Mouse (Mus musculus): Measurements from ENCODE around the gene Spata1. TPM values are rescaled to one million over a fixed set of nuclear protein-coding genes. Genes with fewer than 3 reads are reported as not detected.

Spata1 gene
- polyA plus RNA-seq, 2 experiments = 6.4 to 13.8 TPM

DNA sequence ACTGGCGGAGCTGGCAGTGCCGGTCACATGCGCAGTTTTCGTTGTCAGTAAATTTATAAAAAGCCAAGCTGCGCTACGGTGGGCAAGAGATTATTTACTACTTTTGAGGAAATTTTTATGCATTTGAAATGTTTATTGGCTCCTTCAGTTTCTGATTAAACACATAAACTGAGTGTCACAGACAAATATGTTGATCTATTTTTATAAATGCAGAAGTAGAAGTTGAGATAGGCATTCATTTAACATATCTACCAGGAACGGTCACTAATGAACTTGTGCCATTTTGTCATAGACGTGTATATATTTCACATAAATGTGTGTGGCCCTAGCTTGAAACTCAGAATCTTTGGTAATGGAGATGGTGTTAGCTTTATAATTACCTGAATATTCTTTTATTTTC lies 81.7 kb downstream of the Spata1 start:
- Histone ChIP-seq H3K36me3 (ENCODE audit: control insufficient read depth, insufficient read depth, low read length) (peaks cover 34% of the 10 kb centered on the region), H3K9me3 (ENCODE audit: control insufficient read depth, low read length) (no peaks in the 10 kb centered on the region), H3K27me3 (ENCODE audit: control insufficient read depth, insufficient read depth, low read length) (no peaks in the 10 kb centered on the region), H3K4me1 (ENCODE audit: control insufficient read depth, insufficient read depth, low read length) (no peaks in the 10 kb centered on the region; the same call in 1 of the 2 replicates), H3K4me3 (replicated peaks; ENCODE audit: low read length) (no peak overlapping the region), H3K27ac (replicated peaks; ENCODE audit: low read depth, low read length) (no peak overlapping the region), H3K4me2 (replicated peaks; ENCODE audit: low read depth, low read length, severe bottlenecking) (no peak overlapping the region), H3K9ac (ENCODE audit: low read depth, low read length, severe bottlenecking) (no peak overlapping the region)
- DNase-seq (ENCODE audit: low spot score) (no peak), ATAC-seq (ENCODE audit: low FRiP score, low read depth) (no peak)
- 95% methylated on average over 8 of the region's 8 CpGs for WGBS
- no peak for TF ChIP-seq POLR2A (IDR thresholded peaks at IDR 0.05; ENCODE audit: borderline replicate concordance, extremely low read depth, insufficient read depth, insufficient read length)

GRCm38 (mm10) chr3:146414555-146414954 lies 85.0 kb downstream of the Spata1 start:
- Histone ChIP-seq H3K4me2 (replicated peaks; ENCODE audit: low read depth, low read length, severe bottlenecking) (no peak overlapping the region), H3K4me1 (ENCODE audit: control insufficient read depth, insufficient read depth, low read length) (no peaks in the 10 kb centered on the region), H3K4me3 (replicated peaks; ENCODE audit: low read length) (no peak overlapping the region), H3K27me3 (ENCODE audit: control insufficient read depth, insufficient read depth, low read length) (no peaks in the 10 kb centered on the region), H3K9me3 (ENCODE audit: control insufficient read depth, low read length) (no peaks in the 10 kb centered on the region), H3K36me3 (ENCODE audit: control insufficient read depth, insufficient read depth, low read length) (peaks cover 18% of the 10 kb centered on the region), H3K9ac (ENCODE audit: low read depth, low read length, severe bottlenecking) (no peak overlapping the region), H3K27ac (replicated peaks; ENCODE audit: low read depth, low read length) (no peak overlapping the region)
- DNase-seq (ENCODE audit: low spot score) = no peak
- ATAC-seq (ENCODE audit: low FRiP score, low read depth) = no peak
- 96% methylated on average over 12 of the region's 12 CpGs for WGBS
- TF ChIP-seq POLR2A (IDR thresholded peaks at IDR 0.05; ENCODE audit: borderline replicate concordance, extremely low read depth, insufficient read depth, insufficient read length) = no peak

- ATAC-seq (ENCODE audit: low FRiP score, low read depth) = no peak
Observed at GRCm38 (mm10) chr3:146413992-146414391, 85.6 kb downstream of the Spata1 start.

DNA sequence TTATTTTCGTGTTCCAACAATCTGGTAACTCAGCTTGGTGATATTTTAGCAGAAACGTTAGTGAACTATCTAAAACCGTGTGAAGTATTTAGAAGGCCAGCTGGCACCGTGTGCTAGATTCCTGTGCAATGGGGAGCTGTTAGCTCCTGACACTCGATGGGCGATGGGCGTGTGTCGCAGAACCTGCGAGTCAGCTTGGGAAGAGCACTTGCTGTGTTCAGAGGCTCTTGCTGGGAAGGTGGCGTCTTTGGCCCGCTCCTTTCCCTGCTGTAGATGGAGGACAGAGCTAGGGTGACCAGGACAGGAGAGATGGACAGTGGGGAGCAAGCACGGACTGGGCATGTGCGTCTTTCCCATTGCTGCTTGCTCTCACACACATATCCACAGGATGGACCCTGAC lies 86.5 kb downstream of the Spata1 start:
- ATAC-seq (ENCODE audit: low FRiP score, low read depth) (no peak), DNase-seq (ENCODE audit: low spot score) (no peak)
- Histone ChIP-seq H3K4me1 (ENCODE audit: control insufficient read depth, insufficient read depth, low read length) (no peaks in the 10 kb centered on the region), H3K4me2 (replicated peaks; ENCODE audit: low read depth, low read length, severe bottlenecking) (no peak overlapping the region), H3K36me3 (ENCODE audit: control insufficient read depth, insufficient read depth, low read length) (peaks cover 5% of the 10 kb centered on the region), H3K27ac (replicated peaks; ENCODE audit: low read depth, low read length) (no peak overlapping the region), H3K9ac (ENCODE audit: low read depth, low read length, severe bottlenecking) (no peak overlapping the region), H3K4me3 (replicated peaks; ENCODE audit: low read length) (no peak overlapping the region), H3K27me3 (ENCODE audit: control insufficient read depth, insufficient read depth, low read length) (no peaks in the 10 kb centered on the region), H3K9me3 (ENCODE audit: control insufficient read depth, low read length) (no peaks in the 10 kb centered on the region)
- WGBS = 87% methylated on average over 13 of the region's 13 CpGs
- no peak for TF ChIP-seq POLR2A (IDR thresholded peaks at IDR 0.05; ENCODE audit: borderline replicate concordance, extremely low read depth, insufficient read depth, insufficient read length)

More at GRCm38 (mm10) chr3:146413992-146414391, 85.6 kb downstream of the Spata1 start:
- no peaks in the 10 kb centered on the region for H3K27me3 ChIP-seq (ENCODE audit: control insufficient read depth, insufficient read depth, low read length)
- peaks cover 12% of the 10 kb centered on the region for H3K36me3 ChIP-seq (ENCODE audit: control insufficient read depth, insufficient read depth, low read length)
- 97% methylated on average over 4 of the region's 4 CpGs for WGBS
- H3K9me3 ChIP-seq (ENCODE audit: control insufficient read depth, low read length) = no peaks in the 10 kb centered on the region
- no peak for TF ChIP-seq POLR2A (IDR thresholded peaks at IDR 0.05; ENCODE audit: borderline replicate concordance, extremely low read depth, insufficient read depth, insufficient read length)
- no peak for DNase-seq (ENCODE audit: low spot score)
- no peak overlapping the region for H3K27ac ChIP-seq (replicated peaks; ENCODE audit: low read depth, low read length)
- H3K4me2 ChIP-seq (replicated peaks; ENCODE audit: low read depth, low read length, severe bottlenecking) = no peak overlapping the region
- H3K4me1 ChIP-seq (ENCODE audit: control insufficient read depth, insufficient read depth, low read length) = no peaks in the 10 kb centered on the region
- no peak overlapping the region for H3K9ac ChIP-seq (ENCODE audit: low read depth, low read length, severe bottlenecking)
- H3K4me3 ChIP-seq (replicated peaks; ENCODE audit: low read length) = no peak overlapping the region

DNA sequence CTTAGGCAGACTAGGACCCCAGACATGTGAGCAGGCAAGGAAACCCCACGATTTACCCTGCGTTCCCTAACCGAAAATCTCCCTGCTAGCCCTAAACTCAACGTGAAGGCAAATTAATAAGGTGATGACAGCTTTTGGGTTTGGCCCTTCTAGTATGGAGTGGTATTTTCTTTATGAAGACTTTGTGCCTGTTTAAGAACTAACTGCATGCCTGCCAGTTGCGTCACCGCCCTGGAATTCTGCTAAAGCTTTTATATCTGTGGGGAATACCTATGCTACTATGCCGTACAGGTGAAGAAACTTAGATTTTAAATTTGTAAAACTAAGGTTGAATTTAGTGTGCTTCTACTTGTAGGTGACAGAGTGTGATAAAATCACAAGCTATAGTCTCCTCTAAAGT lies 87.1 kb downstream of the Spata1 start:
- H3K4me1 ChIP-seq (ENCODE audit: control insufficient read depth, insufficient read depth, low read length) = no peaks in the 10 kb centered on the region
- ATAC-seq (ENCODE audit: low FRiP score, low read depth) (no peak), DNase-seq (ENCODE audit: low spot score) (no peak)
- H3K27ac ChIP-seq (replicated peaks; ENCODE audit: low read depth, low read length) = no peak overlapping the region; the same call in 1 of the 2 replicates
- H3K27me3 ChIP-seq (ENCODE audit: control insufficient read depth, insufficient read depth, low read length) = no peaks in the 10 kb centered on the region
- TF ChIP-seq POLR2A (IDR thresholded peaks at IDR 0.05; ENCODE audit: borderline replicate concordance, extremely low read depth, insufficient read depth, insufficient read length) = no peak
- no peak overlapping the region for H3K4me2 ChIP-seq (replicated peaks; ENCODE audit: low read depth, low read length, severe bottlenecking)
- no peak overlapping the region for H3K9ac ChIP-seq (ENCODE audit: low read depth, low read length, severe bottlenecking)
- 0 out of 2 replicates have a peak, but pooled peaks cover 2% of the 10 kb centered on the region for H3K36me3 ChIP-seq (ENCODE audit: control insufficient read depth, insufficient read depth, low read length)
- no peaks in the 10 kb centered on the region for H3K9me3 ChIP-seq (ENCODE audit: control insufficient read depth, low read length)
- H3K4me3 ChIP-seq (replicated peaks; ENCODE audit: low read length) = no peak overlapping the region
- 69% methylated on average over 7 of the region's 7 CpGs for WGBS

- no peak for TF ChIP-seq POLR2A (IDR thresholded peaks at IDR 0.05; ENCODE audit: borderline replicate concordance, extremely low read depth, insufficient read depth, insufficient read length)
- Histone ChIP-seq H3K27ac (replicated peaks; ENCODE audit: low read depth, low read length) (no peak overlapping the region; the same call in 1 of the 2 replicates), H3K9ac (ENCODE audit: low read depth, low read length, severe bottlenecking) (no peak overlapping the region), H3K36me3 (ENCODE audit: control insufficient read depth, insufficient read depth, low read length) (no peaks in the 10 kb centered on the region), H3K27me3 (ENCODE audit: control insufficient read depth, insufficient read depth, low read length) (no peaks in the 10 kb centered on the region), H3K4me1 (ENCODE audit: control insufficient read depth, insufficient read depth, low read length) (no peaks in the 10 kb centered on the region), H3K9me3 (ENCODE audit: control insufficient read depth, low read length) (no peaks in the 10 kb centered on the region), H3K4me2 (replicated peaks; ENCODE audit: low read depth, low read length, severe bottlenecking) (no peak overlapping the region), H3K4me3 (replicated peaks; ENCODE audit: low read length) (no peak overlapping the region)
- ATAC-seq (ENCODE audit: low FRiP score, low read depth) (no peak), DNase-seq (ENCODE audit: low spot score) (no peak)
- 80% methylated on average over 2 of the region's 2 CpGs for WGBS
Observed at GRCm38 (mm10) chr3:146412008-146412407, 87.5 kb downstream of the Spata1 start.
